Mouse (Mus musculus): Measurements from ENCODE around the gene Zfp985. TPM values are rescaled to one million over a fixed set of nuclear protein-coding genes. Genes with fewer than 3 reads are reported as not detected.
"Not testable (repeated sequence)": the region's sequence is repeated elsewhere in the genome, so short reads cannot be mapped to it uniquely, and the experiment has no call there.

Gene Zfp985
- total RNA-seq, 2 experiments from 2014 or later: 0.73 to 0.79 TPM

GRCm38 (mm10) chr4:147603806-147604205 is 50.7 kb downstream of the Zfp985 start:
- no peak for DNase-seq (ENCODE audit: low spot score in 2 of 2)

GRCm38 (mm10) chr4:147605521-147605920 is 52.4 kb downstream of the Zfp985 start:
- DNase-seq (ENCODE audit: low spot score in 2 of 2): peak in 1 of 2 experiments; percentile 3

GRCm38 (mm10) chr4:147606511-147606910 is 53.4 kb downstream of the Zfp985 start:
- peak in 1 of 2 experiments; percentile 2 for DNase-seq (ENCODE audit: low spot score in 2 of 2)

GRCm38 (mm10) chr4:147633818-147634262 is 80.8 kb downstream of the Zfp985 start:
- DNase-seq (ENCODE audit: low spot score in 2 of 2): not testable (repeated sequence)

Other genes with a start within 250 kb of the Zfp985 start
- gene Zfp988, start 247.6 kb upstream of the Zfp985 start, total RNA-seq (2021): under 1 TPM; 0.39 to 0.40 TPM
- under 1 TPM in 1 of 2 experiments, not detected in 1; 0.64 TPM for gene Zfp978, start 192.0 kb upstream of the Zfp985 start, total RNA-seq (2021)
- gene Zfp982, start 60.9 kb upstream of the Zfp985 start, total RNA-seq (2021): 10 to 100 TPM; 11.1 to 11.5 TPM
- 1 to 10 TPM; 1.8 to 2.4 TPM for gene Gm16503, start 13.1 kb upstream of the Zfp985 start, total RNA-seq (2021)
- 1 to 10 TPM; 4.4 to 4.6 TPM for gene Zfp979, start 89.2 kb downstream of the Zfp985 start, total RNA-seq (2021)
- under 1 TPM; 0.53 to 0.65 TPM for gene Zfp534, start 149.3 kb downstream of the Zfp985 start, total RNA-seq (2021)

Data from adrenal gland, postnatal 4 days (tissue).